Mouse (Mus musculus) myocyte (in vitro differentiated cells): ENCODE results near the gene Mrpl49. TPM values are rescaled to one million over a fixed set of nuclear protein-coding genes. Genes with fewer than 3 reads are reported as not detected.
A peak's percentile ranks its signal among the peaks of the same experiment; 100 is the strongest.

ENCODE experiments used
- H3K27me3 ChIP-seq: one replicate; pipeline ENCODE4 v1.6.1; 2011; ENCODE audit not compliant: control insufficient read depth, insufficient read depth, insufficient read length
- H3K36me3 ChIP-seq: one replicate; pipeline ENCODE4 v1.6.1; 2011; ENCODE audit not compliant: control insufficient read depth, insufficient read depth
- H3K4me2 ChIP-seq: one replicate; pipeline ENCODE4 v1.6.1; 2011; ENCODE audit warnings: low read depth, control low read depth
- H3K4me3 ChIP-seq: one replicate; pipeline ENCODE4 v1.5.1; 2011; ENCODE audit warnings: mild to moderate bottlenecking, control low read depth, moderate library complexity
- H3K79me2 ChIP-seq: one replicate; pipeline ENCODE4 v1.6.1; 2011; ENCODE audit not compliant: control insufficient read depth, insufficient read depth
- H3ac ChIP-seq: one replicate; pipeline ENCODE4 v1.6.1; 2011; ENCODE audit not compliant: control insufficient read depth, insufficient read length
- CEBPB ChIP-seq: IDR thresholded peaks from 2 replicates; pipeline ENCODE4 v1.6.1; 2011; ENCODE audit warnings: mild to moderate bottlenecking, moderate library complexity; ENCODE audit not compliant: poor library complexity, insufficient read depth, severe bottlenecking
- E2F4 ChIP-seq: IDR thresholded peaks from one replicate; pipeline ENCODE4 v1.6.1; 2011; ENCODE audit warnings: mild to moderate bottlenecking, control low read depth, moderate library complexity; ENCODE audit not compliant: insufficient read depth
- MAX ChIP-seq: IDR thresholded peaks from one replicate; pipeline ENCODE4 v1.6.1; 2011; ENCODE audit warnings: low read depth, mild to moderate bottlenecking, control low read depth
- MYOD1 ChIP-seq, 3 experiments: IDR thresholded peaks; one replicate each; pipeline ENCODE4 v1.6.1; 2011; ENCODE audit warnings: control low read depth in 2 of 3, low read depth in 2 of 3, mild to moderate bottlenecking in 2 of 3, moderate library complexity in 1 of 3; ENCODE audit not compliant: insufficient read length in 2 of 3, control insufficient read depth in 1 of 3
- MYOG ChIP-seq, 3 experiments: IDR thresholded peaks; one replicate each; pipeline ENCODE4 v1.6.1; 2011; ENCODE audit warnings: control low read depth in 2 of 3, low read depth in 2 of 3, mild to moderate bottlenecking in 2 of 3; ENCODE audit not compliant: insufficient read length in 2 of 3, control insufficient read depth in 1 of 3, insufficient read depth in 1 of 3
- POLR2A ChIP-seq: IDR thresholded peaks from one replicate; pipeline ENCODE4 v1.6.1; 2011; ENCODE audit warnings: low read depth, mild to moderate bottlenecking, control low read depth, moderate library complexity; ENCODE audit not compliant: insufficient read length
- POLR2AphosphoS2 ChIP-seq: IDR thresholded peaks from one replicate; pipeline ENCODE4 v1.6.1; 2011; ENCODE audit warnings: low read depth, control low read depth; ENCODE audit not compliant: insufficient read length
- REST ChIP-seq: IDR thresholded peaks from one replicate; pipeline ENCODE4 v1.6.1; 2011; ENCODE audit warnings: mild to moderate bottlenecking, control low read depth, moderate library complexity; ENCODE audit not compliant: insufficient read depth, insufficient read length
- SRF ChIP-seq: IDR thresholded peaks from one replicate; pipeline ENCODE4 v1.6.1; 2011; ENCODE audit warnings: low read depth; ENCODE audit not compliant: control insufficient read depth, insufficient read length
- TCF12 ChIP-seq: IDR thresholded peaks from one replicate; pipeline ENCODE4 v1.6.1; 2011; ENCODE audit warnings: mild to moderate bottlenecking, control low read depth; ENCODE audit not compliant: poor library complexity, insufficient read depth, severe bottlenecking
- TCF3 ChIP-seq: IDR thresholded peaks from one replicate; pipeline ENCODE4 v1.6.1; 2011; ENCODE audit warnings: low read depth, control low read depth; ENCODE audit not compliant: insufficient read length
- USF1 ChIP-seq: IDR thresholded peaks from one replicate; pipeline ENCODE4 v1.6.1; 2011; ENCODE audit warnings: low read depth, mild to moderate bottlenecking, control low read depth, moderate library complexity
- polyA plus RNA-seq: library from polyadenylated mRNA; unstranded; fragments of >200 nt; fragmentation: generic; extraction: Trizol; gene quantifications from one replicate; pipeline ENCODE4 v1.2.1, GENCODE M21; 2012; ENCODE audit warnings: missing spikeins

Gene Mrpl49
- polyA plus RNA-seq, 1 experiment, result 43.0 TPM

- Histone ChIP-seq H3K36me3 (peaks cover 40% of the 10 kb centered on the region), H3K4me2 (no peak overlapping the region), H3ac (no peak overlapping the region), H3K4me3 (no peak overlapping the region), H3K79me2 (peaks cover 47% of the 10 kb centered on the region), H3K27me3 (no peaks in the 10 kb centered on the region)
- no peak for TF ChIP-seq TCF12
- TF ChIP-seq E2F4, result no peak
- TF ChIP-seq REST, result no peak
- TF ChIP-seq CEBPB, result no peak
- no peak for TF ChIP-seq POLR2AphosphoS2
- TF ChIP-seq MYOG (IDR thresholded peaks at IDR 0.05; ENCODE audit: control insufficient read depth in 1 of 3, insufficient read depth in 1 of 3, insufficient read length in 2 of 3, low read depth in 2 of 3), result no peak
- no peak for TF ChIP-seq MYOD1 (IDR thresholded peaks at IDR 0.05; ENCODE audit: control insufficient read depth in 1 of 3, insufficient read length in 2 of 3, low read depth in 2 of 3)
- no peak for TF ChIP-seq MAX
These were observed 3.3 kb downstream of the Mrpl49 start for GRCm38 (mm10) chr19:6054296-6054695.

GRCm38 (mm10) chr19:6052516-6052915, 5.1 kb downstream of the Mrpl49 start:
- TF ChIP-seq REST (no peak), MYOG (IDR thresholded peaks at IDR 0.05; ENCODE audit: control insufficient read depth in 1 of 3, insufficient read depth in 1 of 3, insufficient read length in 2 of 3, low read depth in 2 of 3) (no peak), MYOD1 (IDR thresholded peaks at IDR 0.05; ENCODE audit: control insufficient read depth in 1 of 3, insufficient read length in 2 of 3, low read depth in 2 of 3) (no peak), SRF (no peak), USF1 (no peak), POLR2A (peak; percentile 28), TCF12 (no peak)
- Histone ChIP-seq H3K4me2 (no peak overlapping the region), H3K27me3 (no peaks in the 10 kb centered on the region), H3K79me2 (peaks cover 45% of the 10 kb centered on the region), H3K36me3 (peaks cover 34% of the 10 kb centered on the region), H3ac (no peak overlapping the region), H3K4me3 (no peak overlapping the region)

- Histone ChIP-seq H3K4me3 (peak overlapping the region; percentile 94), H3ac (no peak overlapping the region), H3K4me2 (no peak overlapping the region), H3K36me3 (peaks cover 23% of the 10 kb centered on the region), H3K79me2 (peaks cover 16% of the 10 kb centered on the region), H3K27me3 (no peaks in the 10 kb centered on the region)
- TF ChIP-seq USF1 (no peak), REST (no peak), POLR2A (peak; percentile 8), E2F4 (no peak)
These were observed 8.7 kb downstream of the Mrpl49 start for GRCm38 (mm10) chr19:6048681-6049410.

- H3K4me3 ChIP-seq, result peak overlapping the region; percentile 94
- peaks cover 16% of the 10 kb centered on the region for H3K79me2 ChIP-seq
- H3K4me2 ChIP-seq, result peak overlapping the region; percentile 95
- peaks cover 17% of the 10 kb centered on the region for H3K36me3 ChIP-seq
- peak; percentile 39 for TF ChIP-seq POLR2AphosphoS2
- TF ChIP-seq TCF3, result no peak
- peak overlapping the region; percentile 46 for H3ac ChIP-seq
- H3K27me3 ChIP-seq, result no peaks in the 10 kb centered on the region
These were observed 9.8 kb downstream of the Mrpl49 start for GRCm38 (mm10) chr19:6047899-6048166.

GRCm38 (mm10) chr19:6047154-6047898, 10.3 kb downstream of the Mrpl49 start:
- Histone ChIP-seq H3ac (peak overlapping the region; percentile 46), H3K4me2 (peak overlapping the region; percentile 95), H3K79me2 (peaks cover 16% of the 10 kb centered on the region), H3K27me3 (no peaks in the 10 kb centered on the region), H3K4me3 (peak overlapping the region; percentile 94), H3K36me3 (peaks cover 14% of the 10 kb centered on the region)
- TF ChIP-seq MYOG (IDR thresholded peaks at IDR 0.05; ENCODE audit: control insufficient read depth in 1 of 3, insufficient read depth in 1 of 3, insufficient read length in 2 of 3, low read depth in 2 of 3), result peak in 2 of 3 experiments; percentile 48 to 73
- peak in 2 of 3 experiments; percentile 41 to 73 for TF ChIP-seq MYOD1 (IDR thresholded peaks at IDR 0.05; ENCODE audit: control insufficient read depth in 1 of 3, insufficient read length in 2 of 3, low read depth in 2 of 3)
- no peak for TF ChIP-seq TCF12
- TF ChIP-seq POLR2A, result no peak
- TF ChIP-seq E2F4, result no peak
- TF ChIP-seq REST, result no peak
- no peak for TF ChIP-seq CEBPB
- no peak for TF ChIP-seq USF1
- TF ChIP-seq POLR2AphosphoS2, result peak; percentile 81
